Mouse (Mus musculus) thymus, postnatal 0 days (tissue): ENCODE data around the gene Olfml3. TPM values are rescaled to one million over a fixed set of nuclear protein-coding genes. Genes with fewer than 3 reads are reported as not detected.

Experiments
- DNase-seq: peaks from one replicate; pipeline ENCODE4 v3.0.0-alpha.2; 2015; ENCODE audit warnings: low spot score
- polyA plus RNA-seq: library from polyadenylated mRNA; unstranded; fragments of >200 nt; fragmentation: Nextera tagmentation; extraction: Ambion mirVana; gene quantifications from 2 replicates; pipeline ENCODE4 v1.2.1, GENCODE M21; 2015

Olfml3 gene
- polyA plus RNA-seq, 1 experiment from 2014 or later: 2.4 TPM

GRCm38 (mm10) chr3:103740342-103740741 lies 2.5 kb upstream of the Olfml3 start:
- no peak for DNase-seq

- no peak for DNase-seq
Observed at GRCm38 (mm10) chr3:103739329-103739728, 1.5 kb upstream of the Olfml3 start, which contains the start of gene Gm10964. TSS of gene Gm10964 (plus strand) at chr3:103739366.

DNA sequence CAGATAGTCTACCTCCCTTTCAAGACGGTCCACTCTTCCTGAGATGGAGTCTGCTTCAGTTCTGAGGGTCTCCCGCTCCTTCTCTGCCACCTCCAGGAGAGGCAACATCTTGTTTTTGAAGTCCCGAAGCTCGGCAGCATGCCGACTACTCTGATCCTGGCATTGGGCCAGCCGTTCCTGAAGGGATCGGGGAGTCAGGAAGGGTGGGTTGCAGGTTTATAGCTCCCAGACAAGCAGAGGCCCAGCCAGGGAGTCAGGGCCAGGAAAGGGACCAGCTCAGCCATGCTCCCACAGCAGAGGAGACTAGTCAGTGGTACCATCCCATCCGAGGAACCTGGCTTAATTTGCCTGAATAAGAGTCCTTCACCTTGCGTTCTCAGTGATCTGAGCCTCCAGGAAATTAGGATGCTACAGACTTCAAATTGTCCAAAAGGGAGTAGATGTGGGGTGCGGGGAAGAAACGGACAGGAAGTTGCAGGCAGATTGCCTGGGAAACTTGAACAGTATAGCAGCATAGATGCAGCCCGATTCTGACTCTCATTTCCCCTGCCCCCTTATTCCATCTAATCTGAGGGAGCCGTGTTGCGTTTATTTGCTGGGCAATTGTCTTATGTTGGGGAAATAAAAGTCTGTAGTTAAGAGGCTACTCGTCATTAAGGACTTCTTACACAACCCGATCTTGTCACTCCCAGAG lies 593 bp downstream of the Olfml3 start:
- no peak for DNase-seq

- DNase-seq: no peak
Observed at GRCm38 (mm10) chr3:103735776-103736600, 1.8 kb downstream of the Olfml3 start.

DNA sequence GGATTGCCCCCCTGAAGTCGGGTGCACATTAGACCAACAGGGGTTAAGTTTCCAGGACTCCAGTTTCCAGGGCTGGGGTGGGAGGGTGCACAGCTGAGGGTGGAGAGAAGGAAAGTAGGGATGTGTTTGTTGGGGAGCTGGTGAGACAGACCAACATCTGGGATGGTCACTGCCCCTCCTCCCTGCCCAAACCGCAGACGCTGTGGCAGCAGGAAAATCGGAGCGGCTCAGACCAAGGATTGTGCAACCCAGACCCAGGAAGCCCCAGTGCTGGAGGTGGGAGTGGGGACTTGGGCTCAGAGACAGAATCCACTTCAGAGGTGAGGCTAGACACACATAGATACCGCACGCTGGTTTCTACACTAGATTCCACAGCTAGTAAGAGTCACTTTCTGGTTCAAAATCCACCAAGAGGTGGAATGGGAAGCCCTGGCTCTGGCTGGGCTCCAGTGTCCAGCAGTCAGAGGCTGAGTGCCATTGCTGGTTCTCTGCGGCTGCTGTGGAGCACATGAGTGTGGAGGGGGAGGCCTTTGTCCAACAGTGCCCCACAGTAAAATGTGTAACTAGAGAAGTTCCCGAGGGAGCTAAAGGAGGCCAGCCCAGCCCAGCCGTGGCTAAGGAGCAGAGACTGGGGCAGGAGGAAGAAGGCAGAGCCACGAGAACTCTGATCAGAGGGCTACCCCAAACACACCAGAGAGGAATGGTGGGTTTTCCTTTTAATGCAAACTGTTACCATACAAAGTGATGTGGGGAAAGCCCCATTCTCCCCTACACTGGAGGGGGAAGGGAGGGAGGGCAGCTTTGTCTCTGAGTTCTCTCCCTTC lies 2.9 kb downstream of the Olfml3 start:
- DNase-seq: no peak

DNA sequence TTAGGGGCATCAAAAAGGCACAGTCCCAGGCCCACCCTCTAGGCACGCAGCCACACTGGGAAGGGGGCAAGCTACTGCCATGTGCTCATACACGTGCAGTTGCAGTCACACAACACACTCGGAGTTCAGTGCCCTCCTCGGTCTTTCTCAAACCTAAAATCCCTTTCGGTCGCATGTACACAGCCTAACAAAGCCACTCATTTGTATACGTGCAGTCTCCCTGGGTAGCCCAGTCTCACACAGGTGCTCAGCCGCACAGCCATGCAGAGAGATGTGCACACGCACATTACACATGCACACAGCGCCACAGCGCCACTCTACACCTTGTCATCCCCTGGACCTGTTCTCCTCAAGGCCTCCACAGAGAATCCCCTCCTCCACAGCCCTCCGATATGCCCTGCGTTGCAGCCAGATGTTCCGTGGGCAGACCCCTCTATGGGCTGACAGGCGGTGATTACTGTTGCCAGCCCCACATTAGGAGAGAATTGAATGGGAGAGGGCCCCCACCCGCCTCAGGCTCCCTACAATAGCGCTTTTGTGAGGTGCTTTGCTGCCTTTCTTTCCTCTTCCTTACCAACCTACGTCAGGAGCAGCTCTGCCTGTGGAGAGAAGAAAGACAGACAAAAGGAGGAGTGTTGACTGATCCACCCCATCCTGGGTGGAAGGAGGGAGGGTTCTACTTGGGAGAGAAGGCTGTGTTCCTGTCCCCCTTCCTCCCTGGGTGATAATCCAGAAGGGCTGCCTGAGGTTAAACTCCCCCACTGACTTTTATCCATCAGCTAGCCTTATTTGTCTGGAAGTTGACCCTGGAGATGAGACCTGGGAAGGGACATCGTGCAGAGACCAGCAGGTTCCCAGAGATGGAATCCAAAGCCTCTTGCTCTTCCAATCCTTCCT lies 3.8 kb downstream of the Olfml3 start:
- DNase-seq: no peak

- DNase-seq: no peak
Observed at GRCm38 (mm10) chr3:103733176-103733575, 4.6 kb downstream of the Olfml3 start.

DNA sequence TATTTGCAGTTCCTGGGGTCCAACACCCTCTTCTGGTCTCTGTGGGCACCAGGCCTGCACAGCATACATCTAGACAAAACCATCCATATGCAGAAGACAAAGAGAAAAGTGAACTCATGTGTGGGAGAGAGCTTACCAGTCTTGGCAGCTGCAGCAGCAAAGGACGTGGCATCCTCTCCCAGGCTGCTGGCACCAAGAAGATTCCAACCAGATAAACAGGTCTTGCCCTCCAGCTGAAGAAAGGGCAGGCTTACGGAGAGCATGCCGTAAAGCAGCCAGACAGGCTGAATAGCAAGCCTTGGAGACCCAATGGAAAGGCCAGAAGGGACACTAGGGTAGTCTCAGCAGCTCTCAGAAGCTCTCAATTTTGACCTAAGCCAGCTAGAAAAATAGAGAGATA lies 5.7 kb downstream of the Olfml3 start:
- DNase-seq: no peak

DNA sequence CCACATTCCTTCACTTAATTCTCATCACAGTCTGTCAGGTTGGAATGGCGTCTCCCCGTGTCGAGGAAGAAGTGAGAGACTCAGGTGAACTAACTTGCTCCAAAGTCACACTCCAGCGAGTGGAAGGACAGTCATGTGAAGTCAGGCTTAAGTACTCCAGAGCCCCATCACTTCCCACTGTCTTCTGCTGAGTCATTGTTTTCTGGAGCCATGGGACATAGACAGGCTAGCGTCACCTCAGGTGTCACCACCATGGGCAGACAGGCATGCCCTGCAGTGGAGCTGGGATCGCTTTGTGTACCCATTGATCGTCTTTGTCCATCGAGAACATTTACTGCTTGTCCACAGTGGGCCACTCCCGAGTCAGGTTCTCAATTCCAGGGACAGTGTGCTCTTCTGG lies 8.0 kb downstream of the Olfml3 start:
- DNase-seq: no peak

GRCm38 (mm10) chr3:103727813-103728326 lies 9.9 kb downstream of the Olfml3 start:
- DNase-seq: no peak

DNA sequence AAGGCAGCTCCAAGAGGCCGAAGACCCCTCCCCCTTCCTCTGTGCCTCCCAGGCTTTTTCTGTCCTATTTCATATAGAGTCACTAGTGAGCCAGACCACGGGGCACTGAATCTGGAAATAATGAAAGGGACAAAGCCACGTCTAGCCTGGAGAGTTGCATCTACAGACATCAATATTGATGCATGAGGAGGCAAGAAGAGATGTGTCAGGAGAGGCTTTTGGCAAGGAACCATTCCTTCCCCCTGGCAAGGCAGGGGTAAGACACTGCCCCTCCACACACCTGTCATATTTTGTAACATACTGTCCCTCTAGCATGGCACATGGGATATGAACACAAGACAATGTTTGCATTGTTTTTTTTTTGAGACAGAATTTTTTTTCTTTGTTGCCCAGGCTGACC lies 11.2 kb downstream of the Olfml3 start:
- DNase-seq: no peak

- DNase-seq: no peak
Observed at GRCm38 (mm10) chr3:103724137-103724536, 13.7 kb downstream of the Olfml3 start.

GRCm38 (mm10) chr3:103718728-103719127 lies 19.1 kb downstream of the Olfml3 start:
- no peak for DNase-seq

DNA sequence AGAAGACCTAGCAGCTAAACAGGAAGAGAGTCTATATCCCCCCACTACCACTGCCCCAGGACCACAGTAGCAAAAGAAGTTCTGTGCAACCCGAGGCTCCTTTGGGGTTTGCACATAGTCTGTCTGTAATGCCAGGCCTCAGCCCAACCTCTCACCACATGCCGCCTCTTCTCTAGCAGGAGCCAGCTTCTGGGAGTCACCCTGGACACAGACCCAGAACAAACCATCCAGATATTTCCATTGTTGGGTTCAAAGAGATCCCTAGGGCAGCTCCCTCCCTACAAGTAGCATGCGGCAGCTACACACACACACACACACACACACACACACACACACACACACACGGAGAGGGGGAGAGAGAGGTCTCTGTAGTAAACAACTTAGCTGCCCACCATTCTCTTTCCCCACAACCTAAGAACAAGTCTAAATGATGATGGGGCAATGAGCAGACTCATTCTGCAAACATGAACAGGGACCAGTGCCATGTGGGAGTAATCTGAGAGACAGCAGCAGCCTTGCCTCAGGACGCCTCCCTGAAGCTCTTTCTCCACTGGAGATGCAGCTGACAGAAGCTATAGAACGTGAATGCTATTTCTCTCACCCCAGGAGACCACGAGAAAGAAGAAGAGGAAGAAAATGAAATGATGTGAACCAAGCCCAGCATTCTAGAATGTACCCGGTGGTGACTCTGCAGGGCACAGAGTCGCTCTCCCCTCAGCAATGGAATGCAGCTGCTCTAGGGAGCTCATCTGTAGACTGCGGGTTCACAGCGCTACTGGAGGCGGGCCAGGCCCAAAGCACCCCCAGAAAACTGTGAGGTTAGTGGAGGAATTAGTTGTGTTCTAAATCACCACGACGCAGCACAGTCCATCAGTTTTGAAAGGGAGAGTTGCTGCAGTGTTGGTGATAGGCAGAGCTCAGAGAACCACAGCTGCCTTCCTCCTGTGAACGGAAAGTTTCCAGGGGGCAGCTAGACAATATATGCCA lies 20.7 kb downstream of the Olfml3 start:
- DNase-seq: no peak

DNA sequence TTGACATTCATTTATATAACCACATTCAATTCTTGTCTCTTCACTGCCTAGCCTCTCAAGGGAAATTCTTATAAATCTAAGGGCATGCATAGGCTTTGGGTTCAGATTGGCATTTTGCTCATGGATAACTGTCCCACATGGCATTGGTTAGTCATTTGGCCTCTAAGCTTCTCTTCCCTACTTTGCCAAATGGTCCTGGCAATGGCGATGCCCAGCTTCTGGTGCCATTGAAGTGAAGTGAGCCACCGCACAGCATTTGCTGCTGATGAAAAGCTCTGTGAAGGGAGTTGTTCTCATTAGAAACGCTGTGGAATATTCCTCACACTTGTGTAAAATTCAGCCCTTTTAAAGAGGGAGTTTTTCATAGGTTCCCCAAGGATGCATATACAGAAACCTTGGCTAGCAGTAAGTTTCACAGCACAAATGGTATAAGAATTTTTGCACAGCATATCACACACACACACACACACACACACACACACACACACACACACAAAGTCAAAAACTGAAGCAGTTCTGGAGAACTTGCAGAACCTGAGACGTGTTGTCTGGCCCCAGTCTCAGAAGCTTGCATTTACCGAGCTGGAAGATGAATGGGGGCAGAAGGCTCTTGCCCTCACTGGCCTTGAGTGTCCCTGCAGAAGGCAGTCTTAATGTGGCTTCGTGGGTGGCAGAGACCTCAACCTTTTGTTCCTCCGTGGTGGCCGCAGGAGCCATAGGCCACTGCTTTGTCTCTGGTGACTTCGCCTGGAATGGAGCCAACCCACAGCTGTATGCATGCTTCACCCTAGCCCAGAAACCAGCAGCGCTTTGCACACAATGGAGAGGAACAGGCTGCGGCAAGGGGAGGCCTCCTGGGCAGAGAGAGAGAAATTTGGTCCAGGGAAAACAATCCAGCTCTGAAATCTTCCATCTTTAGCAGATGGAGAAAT lies 21.8 kb downstream of the Olfml3 start:
- DNase-seq: no peak

DNA sequence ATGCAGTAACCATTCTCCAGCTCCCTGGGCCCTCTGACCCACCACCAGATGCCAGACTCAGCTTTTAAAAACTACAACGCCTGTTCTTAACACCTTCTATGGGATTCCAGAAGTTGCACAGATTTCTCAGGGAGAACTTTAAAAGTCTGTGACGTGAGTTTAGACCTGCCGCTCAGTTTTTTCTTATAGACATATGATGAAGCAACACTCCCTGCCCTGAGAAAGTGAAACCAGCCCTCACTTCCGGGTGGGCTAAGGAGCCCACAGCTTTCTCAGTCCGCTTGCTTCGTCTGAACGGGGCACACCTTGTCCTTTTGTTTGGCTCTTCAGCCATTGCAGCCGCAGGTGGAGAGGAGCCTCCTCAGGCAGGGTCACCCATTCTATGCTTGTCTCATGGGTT lies 22.9 kb downstream of the Olfml3 start:
- no peak for DNase-seq

GRCm38 (mm10) chr3:103714236-103714875 lies 23.4 kb downstream of the Olfml3 start:
- DNase-seq: peak; percentile 42

DNA sequence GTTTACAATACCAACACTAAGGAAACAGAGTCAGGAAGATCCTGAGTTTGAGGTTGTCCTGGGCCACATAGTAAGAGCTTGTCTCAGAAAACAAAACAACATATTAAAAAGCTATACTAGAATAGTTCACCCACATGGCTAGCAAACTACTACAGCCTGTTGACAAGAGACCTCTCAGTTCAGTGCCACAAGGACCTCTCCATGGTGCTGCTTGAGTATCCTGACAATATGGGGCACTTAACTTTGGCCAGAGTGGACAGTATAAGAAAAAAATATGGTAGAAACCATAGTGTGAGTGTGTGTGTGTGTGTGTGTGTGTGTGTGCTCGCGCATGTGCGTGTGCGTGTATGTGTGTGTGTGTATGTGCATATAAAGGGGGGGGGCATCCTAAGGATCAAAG lies 25.6 kb downstream of the Olfml3 start:
- no peak for DNase-seq
